Mouse (Mus musculus) CD4-positive, CD25-positive, alpha-beta regulatory T cell, adult 9 weeks (primary cell): ENCODE measurements around the gene Tab3. TPM values are rescaled to one million over a fixed set of nuclear protein-coding genes. Genes with fewer than 3 reads are reported as not detected.

Experiments
- polyA plus RNA-seq: library from polyadenylated mRNA; unstranded; fragments of 100-300 nt; shearing (Covaris generic); gene quantifications from one replicate; pipeline ENCODE4 v1.2.1, GENCODE M21; 2017

The Tab3 gene
- polyA plus RNA-seq: 2.3 TPM

DNA sequence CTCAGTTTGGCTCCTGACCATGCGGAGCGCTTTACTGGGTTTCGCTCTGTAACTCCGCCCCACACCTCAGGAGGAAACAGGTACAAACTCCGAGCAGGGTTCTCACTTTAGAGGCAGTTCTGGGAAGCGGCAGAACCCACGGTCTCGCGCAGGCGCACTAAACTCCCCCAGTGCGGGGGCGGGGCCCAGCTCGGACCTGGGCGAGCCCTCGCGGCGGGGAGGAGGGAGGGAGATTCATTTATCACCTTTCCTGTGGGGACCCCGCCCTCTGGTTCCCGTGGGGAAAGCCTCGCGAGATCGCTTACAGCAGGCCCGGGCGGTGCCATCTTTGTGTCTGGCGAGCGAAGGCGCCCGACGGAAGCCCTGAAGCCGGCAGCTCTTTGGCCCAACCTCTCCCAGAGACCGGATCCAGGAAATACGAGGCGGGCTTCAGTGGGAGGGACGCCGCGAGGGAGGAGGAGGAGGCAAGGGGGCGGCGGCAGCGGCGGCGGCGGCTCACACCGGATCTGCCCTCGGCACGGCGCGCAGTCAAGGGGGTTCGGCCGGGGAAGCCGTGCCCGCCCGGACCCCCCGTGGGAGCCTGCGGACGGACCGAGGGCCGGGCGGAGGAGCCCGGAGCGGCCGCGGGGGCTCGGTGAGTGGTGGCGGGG, at the start of gene Tab3:
Gene Tab3 (plus strand): TSS at position 491 of the 650 bp plus-strand sequence.

Other genes starting within 250 kb of the Tab3 start
- gene Gk, start 202.8 kb downstream of the Tab3 start, polyA plus RNA-seq: 2.9 TPM